Mouse (Mus musculus): Measurements from ENCODE around the gene Synj2.
"Not testable (repeated sequence)": the region's sequence is repeated elsewhere in the genome, so short reads cannot be mapped to it uniquely, and the experiment has no call there.

Synj2 gene

DNA sequence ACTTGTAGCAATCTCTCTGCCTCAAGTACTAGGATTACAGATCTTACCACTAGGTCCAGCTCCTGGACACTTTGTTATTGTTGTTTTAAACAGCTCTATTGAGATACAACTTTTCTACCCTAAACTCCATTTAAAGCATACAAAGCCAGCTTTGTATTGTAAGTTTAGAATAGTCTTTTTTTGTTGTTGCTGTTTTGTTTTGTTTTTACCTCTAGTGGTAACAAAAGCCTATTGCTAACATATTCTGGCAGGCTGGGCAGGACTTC, 57.1 kb downstream of the Synj2 start:
- no peak for DNase-seq (ENCODE audit: inconsistent ontology term)

GRCm38 (mm10) chr17:5999039-5999543, 58.0 kb downstream of the Synj2 start:
- DNase-seq (ENCODE audit: inconsistent ontology term) = no peak

DNA sequence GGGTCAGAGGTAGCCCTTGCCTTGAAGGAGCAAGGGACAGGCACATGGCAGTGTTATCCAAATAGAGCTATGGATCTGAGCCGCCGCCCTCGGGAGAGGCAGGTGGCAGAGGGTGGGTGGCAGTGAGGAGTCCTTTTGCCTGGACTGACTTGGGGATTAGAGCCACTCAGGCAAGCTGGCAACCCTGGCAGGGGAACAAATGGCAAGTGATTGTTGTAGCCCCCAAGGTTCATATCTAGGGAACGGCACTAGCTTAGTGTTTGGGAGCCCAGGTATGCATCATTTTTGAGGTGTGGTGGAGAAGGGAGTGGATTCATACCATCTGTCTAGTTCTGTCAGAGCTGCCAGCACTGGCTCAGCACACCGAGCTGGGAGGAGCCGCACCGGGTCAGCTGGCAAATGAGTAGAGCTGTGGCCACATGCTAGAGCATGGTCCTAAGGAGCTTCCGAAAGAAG, 59.8 kb downstream of the Synj2 start:
- DNase-seq (ENCODE audit: inconsistent ontology term) = no peak

DNA sequence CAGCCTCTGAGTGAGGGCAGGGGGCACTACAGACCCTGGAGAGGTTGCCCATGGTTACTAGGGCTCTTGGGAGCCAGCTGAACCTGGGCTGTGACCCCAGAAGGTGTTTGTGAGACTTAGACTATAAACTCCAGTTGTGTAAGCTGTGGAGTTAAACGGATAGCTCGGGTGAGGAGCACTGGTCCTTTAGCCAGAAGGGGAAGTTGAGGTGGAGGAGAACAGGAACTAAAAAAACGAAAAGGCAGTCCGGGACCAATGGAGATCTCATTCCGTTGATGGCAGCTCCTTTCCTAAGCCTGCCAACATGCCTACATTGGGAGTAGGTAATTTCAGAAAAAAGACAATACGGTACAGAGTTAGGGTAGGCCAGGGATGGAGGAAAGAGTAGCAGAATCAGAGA, 60.3 kb downstream of the Synj2 start:
- DNase-seq (ENCODE audit: inconsistent ontology term) = no peak

GRCm38 (mm10) chr17:6001836-6002235, 60.8 kb downstream of the Synj2 start:
- peak; percentile 58 for DNase-seq (ENCODE audit: inconsistent ontology term)

DNA sequence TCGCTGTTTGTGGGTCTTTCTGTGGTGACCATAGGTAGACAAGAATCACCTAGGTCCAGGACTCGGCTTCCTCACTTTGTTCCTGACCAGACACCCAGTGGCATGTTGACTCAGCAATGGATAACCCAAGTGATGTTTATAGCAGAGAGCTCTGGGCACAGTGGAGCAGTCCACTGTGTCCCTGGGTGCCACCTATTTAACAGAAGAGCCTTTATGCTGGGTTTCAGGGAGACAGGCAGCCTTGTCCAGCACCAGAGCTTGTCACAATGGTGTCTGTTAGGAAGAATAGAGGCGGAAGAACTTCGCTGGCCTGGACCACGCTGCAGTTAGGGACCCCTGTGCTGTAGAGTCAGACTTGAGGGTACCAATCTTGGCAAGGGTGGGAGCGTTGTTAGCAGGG, 61.5 kb downstream of the Synj2 start:
- no peak for DNase-seq (ENCODE audit: inconsistent ontology term)

- no peak for DNase-seq (ENCODE audit: inconsistent ontology term)
Observed at GRCm38 (mm10) chr17:6003661-6004060, 62.6 kb downstream of the Synj2 start.

DNA sequence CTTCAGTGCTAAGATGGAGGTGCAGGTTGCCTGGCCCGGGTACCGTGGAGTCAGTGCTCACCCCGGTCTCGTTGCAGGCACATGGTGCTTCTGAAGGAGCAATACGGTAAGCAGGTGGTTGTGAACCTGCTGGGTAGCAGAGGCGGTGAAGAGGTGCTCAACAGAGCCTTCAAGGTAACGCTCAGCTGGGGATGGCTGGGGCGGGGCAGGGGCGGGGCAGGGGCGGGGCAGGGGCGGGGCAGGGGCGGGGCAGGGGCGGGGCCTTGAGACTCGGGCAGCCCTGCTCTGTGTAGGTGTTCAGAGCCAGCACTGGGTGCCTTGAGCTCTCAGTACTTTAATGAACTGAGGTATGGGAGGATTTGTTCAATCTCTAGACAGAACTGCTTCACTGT, 64.2 kb downstream of the Synj2 start:
- no peak for DNase-seq (ENCODE audit: inconsistent ontology term)

DNA sequence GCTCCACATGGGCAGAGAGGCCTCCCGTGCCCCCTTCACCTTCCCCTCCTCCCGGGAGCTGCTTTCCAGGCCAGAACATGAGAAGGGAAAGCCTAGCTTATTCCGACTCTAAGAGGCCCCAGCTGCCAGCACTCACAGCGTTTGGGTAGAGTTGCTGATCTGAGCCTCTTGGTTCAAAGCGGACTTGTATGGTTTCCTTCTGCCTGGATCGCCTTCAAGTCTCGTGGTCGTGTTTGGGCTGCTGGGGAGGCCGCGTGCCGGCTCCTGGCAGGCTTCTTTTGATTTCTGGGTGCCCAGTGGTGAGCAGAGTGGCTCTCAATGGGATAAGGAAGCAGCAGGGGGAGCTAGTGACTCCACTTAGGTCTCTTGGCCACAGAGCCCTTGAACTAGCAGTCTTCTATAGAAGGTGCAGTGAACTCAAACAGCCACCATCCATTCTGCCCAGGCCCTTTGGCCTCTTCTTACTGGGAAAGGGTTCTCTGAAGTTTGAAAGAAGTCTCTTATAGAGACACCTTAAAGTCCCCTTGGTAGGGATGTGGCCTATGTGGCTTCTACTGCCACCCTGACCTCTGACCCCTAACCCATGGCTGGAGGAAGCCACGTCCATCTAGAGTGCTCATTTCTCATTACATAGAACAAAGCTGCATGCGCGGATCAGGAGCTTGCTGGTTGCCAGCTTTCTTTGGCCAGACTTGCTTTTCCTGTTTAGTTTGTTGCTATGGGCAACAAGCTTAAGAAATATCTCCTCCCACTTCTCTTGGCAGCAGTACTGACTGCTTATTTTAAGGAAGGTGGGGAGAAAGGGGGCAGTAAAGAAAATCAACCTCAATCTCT, 64.8 kb downstream of the Synj2 start:
- peak; percentile 51 for DNase-seq (ENCODE audit: inconsistent ontology term)

- no peak for DNase-seq (ENCODE audit: inconsistent ontology term)
Observed at GRCm38 (mm10) chr17:6007101-6007780, 66.2 kb downstream of the Synj2 start.

GRCm38 (mm10) chr17:6007902-6008301, 66.8 kb downstream of the Synj2 start:
- peak; percentile 52 for DNase-seq (ENCODE audit: inconsistent ontology term)

DNA sequence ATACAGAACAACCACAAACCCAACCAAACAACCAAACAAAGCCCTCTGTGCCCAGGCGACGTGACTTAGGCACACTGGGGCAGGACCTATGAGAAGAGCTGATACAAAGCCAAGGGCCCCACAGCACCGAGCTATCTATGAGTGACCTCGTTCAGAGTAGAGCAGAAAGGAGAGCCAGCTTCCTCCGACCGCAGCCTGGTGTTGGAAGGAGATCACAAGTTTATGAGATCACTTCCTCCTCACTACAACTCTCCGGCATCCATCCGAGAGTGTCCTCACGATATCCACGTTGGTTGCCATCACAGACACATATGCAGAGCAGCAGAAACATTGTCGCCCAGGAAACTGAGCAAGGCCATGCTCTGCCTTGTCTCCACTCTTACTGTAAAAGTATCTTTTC, 67.5 kb downstream of the Synj2 start:
- DNase-seq (ENCODE audit: inconsistent ontology term) = no peak

- no peak for DNase-seq (ENCODE audit: inconsistent ontology term)
Observed at GRCm38 (mm10) chr17:6009606-6010005, 68.5 kb downstream of the Synj2 start.

DNA sequence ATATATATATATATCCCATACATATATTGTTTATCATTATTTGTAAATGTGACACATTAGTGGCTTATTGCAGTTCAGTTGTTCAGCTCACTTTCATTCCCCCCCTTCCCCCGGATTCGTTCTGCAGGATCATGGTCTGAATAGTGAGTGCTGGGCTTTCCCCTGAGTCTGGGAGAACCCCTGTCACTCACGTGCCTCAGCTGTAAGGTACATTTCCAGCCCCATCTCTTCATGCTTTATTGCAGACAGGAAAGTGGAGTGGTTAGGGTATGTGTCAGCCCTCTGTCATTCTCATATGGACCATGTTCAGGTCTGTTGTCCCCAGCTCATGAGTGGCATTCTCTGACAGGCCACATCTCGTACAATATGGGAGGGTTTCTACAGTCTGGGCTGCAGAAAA, 72.0 kb downstream of the Synj2 start:
- DNase-seq (ENCODE audit: inconsistent ontology term) = no peak

GRCm38 (mm10) chr17:6014985-6015384, 73.9 kb downstream of the Synj2 start:
- DNase-seq (ENCODE audit: inconsistent ontology term) = no peak

DNA sequence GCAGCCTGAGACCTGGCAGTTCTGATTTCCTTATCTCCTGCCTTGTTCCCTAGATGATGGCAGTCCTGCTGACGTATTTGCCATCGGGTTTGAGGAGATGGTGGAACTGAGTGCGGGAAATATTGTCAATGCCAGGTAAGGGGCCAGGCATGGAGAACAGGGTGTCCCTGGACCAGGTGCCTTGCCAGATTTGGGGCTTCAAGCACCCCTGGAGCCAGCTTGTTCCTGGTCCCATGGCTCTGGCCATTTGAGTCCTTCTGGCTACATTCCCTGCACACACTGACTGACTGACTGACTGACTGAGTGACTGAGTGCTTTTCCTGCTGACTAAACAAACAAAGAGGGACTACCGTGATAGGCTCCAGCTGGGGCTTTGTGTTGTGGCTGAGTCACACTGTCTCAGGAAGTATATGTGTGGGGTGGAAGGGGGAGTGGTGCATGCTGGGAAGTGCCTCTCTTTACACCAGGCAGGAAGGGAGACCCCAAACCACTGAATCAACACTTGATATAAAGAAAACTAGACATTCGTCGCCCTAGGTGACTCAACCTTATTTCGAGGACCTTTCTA, 75.2 kb downstream of the Synj2 start:
- peak; percentile 65 for DNase-seq (ENCODE audit: inconsistent ontology term)

DNA sequence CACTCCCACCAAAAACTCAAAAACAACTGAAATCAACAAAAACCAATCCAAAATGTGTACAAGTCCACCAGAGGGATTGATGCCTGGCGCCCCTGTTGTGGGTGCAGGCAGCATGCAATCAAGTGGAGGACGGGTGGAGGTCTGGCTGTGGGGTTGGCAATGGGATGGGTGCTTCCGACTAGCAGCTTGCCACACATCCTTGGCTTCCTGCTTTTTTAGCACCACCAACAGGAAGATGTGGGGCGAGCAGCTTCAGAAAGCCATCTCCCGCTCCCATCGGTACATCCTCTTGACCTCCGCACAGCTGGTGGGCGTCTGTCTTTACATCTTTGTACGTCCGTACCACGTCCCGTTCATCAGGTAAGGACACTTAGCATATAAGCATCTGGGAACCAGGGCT, 76.2 kb downstream of the Synj2 start:
- DNase-seq (ENCODE audit: inconsistent ontology term) = no peak

DNA sequence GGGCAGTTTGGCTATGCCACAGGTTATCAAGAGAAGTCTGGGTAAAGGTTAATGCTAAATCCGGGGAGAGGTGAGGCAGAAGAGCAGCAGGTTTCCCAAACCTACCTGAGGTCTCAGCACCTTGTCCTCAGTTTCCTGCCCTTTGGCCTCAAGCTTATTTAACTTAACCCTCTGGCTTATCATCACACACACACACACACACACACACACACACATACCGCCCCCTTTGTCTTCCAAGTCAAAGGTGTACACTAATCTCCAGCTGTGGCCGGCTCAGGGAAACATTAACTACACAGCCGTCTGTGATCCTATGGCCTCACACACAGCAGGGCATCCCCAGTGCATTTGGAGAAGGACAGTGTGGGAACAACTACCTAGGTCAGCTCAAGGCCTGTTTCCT, 77.3 kb downstream of the Synj2 start:
- no peak for DNase-seq (ENCODE audit: inconsistent ontology term)

- DNase-seq (ENCODE audit: inconsistent ontology term) = no peak
Observed at GRCm38 (mm10) chr17:6019776-6020175, 78.7 kb downstream of the Synj2 start.

- no peak for DNase-seq (ENCODE audit: inconsistent ontology term)
Observed at GRCm38 (mm10) chr17:6020636-6021035, 79.6 kb downstream of the Synj2 start.

- not testable (repeated sequence) for DNase-seq (ENCODE audit: inconsistent ontology term)
Observed at GRCm38 (mm10) chr17:6021374-6021789, 80.3 kb downstream of the Synj2 start.

DNA sequence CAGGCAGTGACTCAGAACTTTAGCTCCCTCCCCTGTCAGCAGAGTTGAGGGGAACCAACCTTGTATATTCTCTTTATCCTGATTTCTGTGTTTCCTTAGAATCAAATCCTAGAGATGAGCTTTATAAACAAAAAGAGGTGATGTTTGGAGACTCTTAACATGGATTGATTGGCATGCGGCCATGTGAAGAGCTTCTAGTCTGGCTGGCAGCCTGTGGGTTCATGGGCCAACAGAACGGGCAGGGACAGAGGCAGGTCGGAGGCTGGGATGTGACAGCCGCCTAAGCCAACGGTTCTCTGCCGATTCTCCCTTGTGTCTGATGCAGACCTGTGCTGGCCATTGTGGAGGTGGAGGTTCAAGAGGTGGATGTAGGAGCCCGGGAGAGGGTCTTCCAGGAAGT, 84.8 kb downstream of the Synj2 start:
- DNase-seq (ENCODE audit: inconsistent ontology term) = no peak

DNA sequence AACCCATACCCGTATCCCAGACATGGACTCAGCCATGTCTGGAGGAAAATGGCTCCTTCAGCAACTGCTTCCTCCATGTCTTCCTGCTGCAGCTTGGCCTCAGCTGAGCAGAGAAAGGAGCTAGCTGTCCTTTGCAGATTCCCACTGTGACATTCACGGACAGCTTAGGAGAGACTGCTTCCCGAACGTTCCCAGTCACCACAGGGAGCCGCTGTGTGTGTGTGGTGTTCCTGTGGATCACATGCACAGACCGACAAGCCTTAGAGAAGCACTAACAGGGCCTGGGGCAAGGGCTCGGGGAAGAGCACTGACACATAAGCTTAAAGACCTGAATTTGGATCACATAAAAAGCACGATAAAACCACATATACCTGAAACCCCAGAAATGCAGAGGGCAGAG, 94.6 kb downstream of the Synj2 start:
- no peak for DNase-seq (ENCODE audit: inconsistent ontology term)

Data from Muller cell, postnatal 12 days (primary cell).